Mouse (Mus musculus): ENCODE results near the gene Gfi1.

Gfi1 gene

DNA sequence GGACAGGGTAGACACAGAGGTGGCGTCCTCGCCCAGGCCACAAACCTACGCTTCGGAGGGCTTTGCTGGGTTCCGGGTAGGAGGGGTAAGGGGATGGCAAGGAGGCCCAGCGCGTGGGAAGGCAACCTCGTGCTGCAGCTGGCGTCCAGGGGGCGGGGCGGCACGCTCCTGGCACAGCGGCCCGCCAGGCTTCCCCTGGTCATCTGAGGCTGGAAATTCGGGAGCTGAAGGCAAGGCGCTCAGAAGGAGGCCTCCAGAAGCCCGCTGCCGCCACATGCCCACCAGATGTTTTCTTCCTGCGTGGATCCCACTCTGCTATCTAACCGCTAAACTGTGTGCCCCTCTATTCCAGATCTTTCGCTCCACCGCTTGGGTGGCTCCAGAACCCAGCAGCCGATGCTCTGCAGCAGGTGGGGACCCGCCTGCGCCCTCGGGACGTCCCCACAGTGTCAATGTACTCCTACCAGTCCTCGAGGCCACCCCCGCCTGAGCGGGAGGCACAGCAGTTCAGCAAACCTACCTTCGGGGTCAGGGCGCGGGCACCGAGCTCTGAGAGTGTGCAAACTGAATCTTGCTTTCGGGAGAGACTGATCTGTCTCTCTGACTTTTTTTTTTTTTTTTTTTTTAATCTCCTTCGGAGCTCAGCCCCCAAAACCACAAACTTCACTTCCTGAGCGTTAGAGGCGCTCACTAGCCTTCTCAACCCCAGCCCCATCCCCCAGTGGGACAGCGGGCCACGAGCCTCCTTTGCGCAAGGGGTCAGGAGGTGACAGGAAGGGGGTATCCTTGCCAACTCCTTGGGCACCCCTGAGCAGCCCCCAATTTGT is at the start of gene Gfi1:
Gene Gfi1, minus strand, starts transcription at position 602 of the 827 bp plus-strand sequence.
- DNase-seq (ENCODE audit: low spot score) = peak; percentile 90

DNA sequence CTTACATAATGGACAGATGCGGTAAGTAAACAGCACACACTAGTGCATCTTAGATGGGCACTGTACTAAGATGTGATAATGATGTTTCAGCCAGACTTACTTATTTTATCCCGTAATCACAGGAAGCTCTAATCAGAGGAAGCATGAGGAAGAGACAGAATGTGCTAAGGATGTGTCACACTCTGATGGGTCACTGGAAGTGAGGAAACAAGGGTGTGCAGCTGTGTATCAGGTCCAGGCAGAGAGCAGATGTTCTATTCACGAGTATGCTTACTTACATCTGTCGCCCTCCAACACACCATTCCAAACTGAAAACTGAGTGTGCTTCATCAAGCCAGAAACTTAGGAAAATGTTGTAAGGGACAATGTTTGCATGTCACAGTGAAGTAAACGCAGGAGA is 46.2 kb upstream of the Gfi1 start:
- DNase-seq (ENCODE audit: low spot score) = no peak

- no peak for DNase-seq (ENCODE audit: low spot score)
Measured at GRCm38 (mm10) chr5:107768224-107768623, 42.4 kb upstream of the Gfi1 start.

DNA sequence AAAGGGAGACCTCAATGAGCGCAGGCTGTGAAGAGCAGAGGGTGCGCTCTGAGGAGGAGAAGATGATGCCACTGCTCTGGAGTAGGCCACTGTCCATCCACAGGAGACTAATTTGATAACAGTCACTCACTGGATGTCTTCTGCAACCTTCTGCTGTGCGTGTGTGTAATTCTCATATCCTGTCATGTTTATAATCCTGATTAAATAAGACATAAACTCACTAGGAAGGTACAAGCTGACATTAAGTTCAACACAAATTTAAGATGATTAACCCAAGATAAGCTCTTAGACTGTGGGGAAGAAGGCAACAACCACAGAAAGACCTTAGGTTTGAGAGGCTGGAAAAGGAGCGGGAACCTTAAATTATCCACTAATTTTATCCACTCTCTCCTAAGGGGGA is 40.1 kb upstream of the Gfi1 start:
- no peak for DNase-seq (ENCODE audit: low spot score)

- no peak for DNase-seq (ENCODE audit: low spot score)
Measured at GRCm38 (mm10) chr5:107764486-107764885, 38.6 kb upstream of the Gfi1 start.

GRCm38 (mm10) chr5:107763674-107764073 is 37.8 kb upstream of the Gfi1 start:
- no peak for DNase-seq (ENCODE audit: low spot score)

GRCm38 (mm10) chr5:107759121-107759520 is 33.3 kb upstream of the Gfi1 start:
- DNase-seq (ENCODE audit: low spot score) = peak; percentile 6

DNA sequence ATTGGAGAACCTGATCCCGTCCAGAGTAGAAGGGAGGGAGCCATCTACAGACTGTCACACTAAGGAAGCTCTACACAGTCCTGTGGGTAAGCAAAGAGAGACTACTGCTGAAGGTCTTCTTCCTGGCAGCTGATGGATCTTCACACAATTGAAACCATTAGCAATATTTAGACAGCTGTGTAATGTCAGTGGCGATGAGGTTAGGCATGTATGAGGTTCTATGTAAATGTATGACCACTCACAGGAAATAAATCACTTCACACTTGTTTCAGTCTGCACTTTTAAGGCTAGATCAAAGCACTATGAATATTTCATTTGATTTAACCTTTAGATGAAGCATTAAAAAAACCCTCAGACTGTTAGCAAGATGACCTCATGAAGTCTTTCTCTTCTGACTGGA is 30.2 kb upstream of the Gfi1 start:
- no peak for DNase-seq (ENCODE audit: low spot score)

DNA sequence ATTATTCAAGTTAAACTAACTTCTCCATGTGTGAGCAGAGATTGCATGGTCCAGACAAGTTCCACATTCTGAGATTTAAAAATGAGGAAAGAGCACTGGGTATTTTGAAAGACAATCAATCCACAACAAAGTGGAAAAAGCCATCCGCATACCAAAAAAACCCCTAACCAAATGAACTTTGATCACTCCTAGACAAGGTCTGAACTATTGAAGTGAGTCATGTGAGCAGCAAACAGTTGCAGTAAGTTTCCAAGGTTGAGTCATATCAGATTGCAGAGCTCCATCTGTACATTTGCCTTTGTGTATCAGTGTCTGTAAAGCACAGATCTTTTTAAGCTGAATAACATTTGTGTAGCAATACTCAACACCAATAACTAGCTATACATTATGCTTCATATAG is 28.9 kb upstream of the Gfi1 start:
- peak; percentile 59 for DNase-seq (ENCODE audit: low spot score)

DNA sequence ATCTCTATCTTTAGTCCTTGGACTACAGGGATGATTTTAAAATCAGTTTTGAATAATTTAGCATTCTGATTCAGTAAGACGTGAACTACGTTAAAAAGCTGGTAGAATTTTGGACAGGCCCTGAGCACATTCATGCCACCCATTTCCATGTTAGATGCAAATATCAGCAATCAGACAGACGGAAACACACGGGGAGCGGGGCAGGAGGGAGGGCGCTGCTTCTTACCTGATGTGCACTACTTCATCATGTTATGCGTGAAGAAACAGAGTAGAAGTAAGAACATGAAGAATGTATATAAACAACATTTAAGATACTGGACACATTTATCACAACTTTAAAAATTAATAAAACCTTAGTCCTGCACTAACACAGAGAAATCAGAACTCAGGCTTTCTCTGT is 27.8 kb upstream of the Gfi1 start:
- DNase-seq (ENCODE audit: low spot score) = no peak

GRCm38 (mm10) chr5:107749229-107749916 is 23.5 kb upstream of the Gfi1 start:
- DNase-seq (ENCODE audit: low spot score) = no peak

- peak; percentile 28 for DNase-seq (ENCODE audit: low spot score)
Measured at GRCm38 (mm10) chr5:107739023-107739422, 13.2 kb upstream of the Gfi1 start.

DNA sequence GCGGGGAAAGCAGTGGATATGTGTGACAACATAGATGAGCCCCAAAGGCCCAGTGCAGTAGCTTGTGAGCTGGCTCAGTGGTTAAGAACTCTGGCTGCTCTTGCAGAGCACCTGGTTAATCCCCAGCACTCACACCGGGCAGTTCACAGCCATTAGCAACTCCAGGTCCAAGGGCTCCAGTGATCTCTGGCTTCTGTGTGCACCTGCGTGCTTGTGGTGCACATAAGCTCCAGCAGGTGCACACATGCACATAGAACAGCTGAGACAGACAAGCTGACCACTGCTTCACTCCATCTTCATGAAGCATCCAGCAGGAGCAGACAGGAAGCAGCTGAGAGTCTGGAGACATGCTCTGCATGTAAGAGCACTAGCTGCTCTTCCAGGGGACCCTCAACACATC is 12.5 kb upstream of the Gfi1 start:
- DNase-seq (ENCODE audit: low spot score) = no peak

DNA sequence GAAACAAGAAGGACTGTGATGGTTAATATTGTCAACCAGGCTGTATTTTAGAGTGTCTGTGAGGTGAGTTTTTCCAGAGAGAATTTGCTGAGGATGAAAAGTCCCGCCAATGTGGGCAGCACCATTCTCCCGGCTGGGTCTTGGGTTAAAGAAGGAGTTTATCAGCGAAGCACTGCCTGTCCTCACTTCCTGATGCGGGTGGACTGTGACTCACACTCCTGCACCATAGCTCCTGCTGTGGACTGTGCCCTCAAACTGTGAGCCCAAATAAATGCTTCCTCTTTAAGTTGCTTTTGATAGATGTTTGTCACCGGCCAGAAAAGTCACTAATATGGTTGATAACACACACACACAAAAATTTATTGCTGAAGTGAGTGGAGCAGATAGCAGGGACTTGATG is 10.3 kb upstream of the Gfi1 start:
- DNase-seq (ENCODE audit: low spot score) = no peak

GRCm38 (mm10) chr5:107731844-107732243 is 6.0 kb upstream of the Gfi1 start:
- DNase-seq (ENCODE audit: low spot score) = no peak

DNA sequence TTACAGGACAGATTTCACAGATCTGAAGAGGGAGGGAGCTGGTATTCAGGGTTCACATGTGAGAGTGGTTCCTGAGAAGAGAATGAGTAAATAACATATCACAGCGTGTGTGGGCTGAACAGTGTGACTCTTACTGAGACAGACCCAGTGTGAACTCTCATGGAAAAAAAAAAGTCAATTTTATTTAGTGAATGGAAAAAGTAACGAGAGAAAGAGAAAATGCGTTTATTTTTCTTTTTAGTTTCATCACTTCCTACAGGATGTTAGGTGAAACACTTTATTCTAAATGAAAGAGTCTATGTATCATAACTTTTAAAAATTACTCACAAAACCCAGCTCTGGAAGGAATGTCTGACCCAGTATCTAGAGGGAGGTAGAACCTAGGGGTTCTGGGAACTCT is 5.6 kb upstream of the Gfi1 start:
- no peak for DNase-seq (ENCODE audit: low spot score)

DNA sequence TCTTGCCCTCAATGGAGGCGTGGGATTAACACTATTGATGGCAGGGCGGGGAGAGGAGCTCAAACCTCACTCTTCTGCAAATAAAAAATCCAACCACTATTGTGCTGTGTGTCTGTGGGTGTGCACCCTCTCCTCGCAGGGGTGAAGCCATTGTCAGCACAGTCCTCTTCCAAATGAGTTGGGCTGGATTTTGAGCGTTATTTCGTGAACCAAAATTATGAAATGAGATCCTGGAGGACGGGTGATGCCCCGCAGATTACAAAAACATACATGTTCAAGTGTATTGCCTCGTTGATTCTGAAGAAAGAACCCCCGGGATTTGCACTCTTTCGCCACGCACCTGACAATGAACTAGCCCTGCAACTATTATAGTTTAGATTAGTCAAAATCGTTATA is 1.2 kb upstream of the Gfi1 start:
- peak; percentile 10 for DNase-seq (ENCODE audit: low spot score)

- peak; percentile 15 for DNase-seq (ENCODE audit: low spot score)
Measured at GRCm38 (mm10) chr5:107726281-107727006, 608 bp upstream of the Gfi1 start.

GRCm38 (mm10) chr5:107724661-107725434 is 988 bp downstream of the Gfi1 start:
- DNase-seq (ENCODE audit: low spot score) = peak; percentile 19

DNA sequence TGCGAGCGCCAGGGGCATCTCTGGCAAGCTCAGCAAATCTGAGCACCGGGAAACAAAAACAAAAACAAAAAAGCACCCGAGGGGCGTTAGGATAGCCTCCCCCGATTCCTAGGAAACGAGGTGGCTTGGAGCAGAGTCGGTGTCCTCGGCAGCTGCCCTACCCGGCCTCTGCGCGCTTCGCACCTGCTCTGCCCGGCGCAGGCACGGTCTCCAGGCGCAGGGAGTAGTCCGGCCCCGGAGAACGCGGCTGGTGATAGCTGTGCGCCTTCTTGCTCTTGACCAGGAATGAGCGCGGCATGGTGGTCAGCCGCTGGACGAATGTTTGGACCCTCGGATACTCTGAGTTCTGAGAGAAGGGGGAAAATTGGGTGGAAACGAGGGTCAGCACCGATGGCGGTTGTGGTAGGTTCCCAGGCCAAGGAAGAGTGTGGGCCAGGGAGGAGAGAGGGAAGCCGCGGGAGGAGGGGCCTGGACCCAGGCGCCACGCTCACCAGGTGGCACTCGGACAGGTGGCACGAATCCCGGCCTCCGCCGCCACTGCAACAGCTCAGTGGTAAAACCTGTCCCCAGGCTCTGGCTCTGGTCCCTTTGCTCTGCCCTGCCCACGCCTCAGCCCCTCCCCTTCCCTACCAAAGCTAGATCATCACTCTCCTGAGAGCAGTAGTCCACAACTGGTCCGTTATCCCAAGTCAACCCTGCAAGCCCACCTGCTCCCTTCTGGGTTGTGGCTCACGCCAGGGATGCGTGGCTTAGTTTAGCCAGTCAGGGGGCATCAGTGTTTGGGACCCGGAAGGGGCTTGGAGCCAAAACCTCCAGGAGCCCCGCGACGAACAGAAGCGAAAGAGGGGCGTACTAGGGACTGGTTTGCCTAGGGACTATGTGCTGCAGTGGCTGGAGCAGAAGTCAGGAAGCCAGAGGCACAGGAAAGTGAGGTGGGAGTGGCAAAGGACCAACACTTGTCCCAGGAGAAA is 2.0 kb downstream of the Gfi1 start:
- peak; percentile 22 for DNase-seq (ENCODE audit: low spot score)

Data from T-cell, adult 2 months (primary cell).